Mouse (Mus musculus): ENCODE results near the gene Fbxo27. TPM values are rescaled to one million over a fixed set of nuclear protein-coding genes. Genes with fewer than 3 reads are reported as not detected.

The Fbxo27 gene
- total and polyA plus RNA-seq, 3 experiments = 0.23 to 1.2 TPM; not detected in 1

- Histone ChIP-seq H3K36me3 (ENCODE audit: control insufficient read depth, insufficient read depth, low read length) (no peaks in the 10 kb centered on the region), H3K4me3 (no peak overlapping the region), H3K79me2 (replicated peaks; ENCODE audit: control insufficient read depth, insufficient read depth, low read length) (no peaks in the 10 kb centered on the region), H3K4me1 (ENCODE audit: control insufficient read depth, insufficient read depth, low read length) (no peaks in the 10 kb centered on the region), H3K9ac (ENCODE audit: low read depth, low read length) (no peak overlapping the region), H3K27me3 (ENCODE audit: control insufficient read depth, insufficient read depth, low read length) (no peaks in the 10 kb centered on the region), H3K27ac (no peak overlapping the region)
- TF ChIP-seq EP300 (IDR thresholded peaks at IDR 0.05; ENCODE audit: insufficient read depth, low read depth, low read length) = no peak
- no peak for TF ChIP-seq CTCF (IDR thresholded peaks at IDR 0.05)
- TF ChIP-seq POLR2A (IDR thresholded peaks at IDR 0.05; ENCODE audit: insufficient read depth, low read depth, low read length) = no peak
- intact Hi-C loops (cut with DNase I) = no loop called here
- no peak for DNase-seq
- 68% methylated on average over 5 of the region's 5 CpGs for WGBS
These were observed 22.0 kb downstream of the Fbxo27 start for GRCm38 (mm10) chr7:28714667-28715066.

GRCm38 (mm10) chr7:28715598-28715997 lies 22.9 kb downstream of the Fbxo27 start:
- no peak for DNase-seq
- no peak overlapping the region for H3K27ac ChIP-seq
- no peak overlapping the region for H3K9ac ChIP-seq (ENCODE audit: low read depth, low read length)
- H3K27me3 ChIP-seq (ENCODE audit: control insufficient read depth, insufficient read depth, low read length) = no peaks in the 10 kb centered on the region
- no peaks in the 10 kb centered on the region for H3K36me3 ChIP-seq (ENCODE audit: control insufficient read depth, insufficient read depth, low read length)
- no peak overlapping the region for H3K4me3 ChIP-seq
- no peak for TF ChIP-seq CTCF (IDR thresholded peaks at IDR 0.05)
- no peak for TF ChIP-seq POLR2A (IDR thresholded peaks at IDR 0.05; ENCODE audit: insufficient read depth, low read depth, low read length)
- no peak for TF ChIP-seq EP300 (IDR thresholded peaks at IDR 0.05; ENCODE audit: insufficient read depth, low read depth, low read length)
- H3K4me1 ChIP-seq (ENCODE audit: control insufficient read depth, insufficient read depth, low read length) = no peaks in the 10 kb centered on the region
- no peaks in the 10 kb centered on the region for H3K79me2 ChIP-seq (replicated peaks; ENCODE audit: control insufficient read depth, insufficient read depth, low read length)
- WGBS = 92% methylated on average over 2 of the region's 2 CpGs
- intact Hi-C loops (cut with DNase I) = no loop called here

- Histone ChIP-seq H3K4me1 (ENCODE audit: control insufficient read depth, insufficient read depth, low read length) (no peaks in the 10 kb centered on the region), H3K27ac (no peak within 1 kb of the TSS)
- TF ChIP-seq EP300 (IDR thresholded peaks at IDR 0.05; ENCODE audit: insufficient read depth, low read depth, low read length) (no peak), CTCF (IDR thresholded peaks at IDR 0.05) (peak; percentile 58)
These were observed 24.1 kb downstream of the Fbxo27 start, which contains the start of gene Fbxo17 for GRCm38 (mm10) chr7:28716590-28717281. TSS of gene Fbxo17 (plus strand) at chr7:28716804.

GRCm38 (mm10) chr7:28717726-28718125 lies 25.1 kb downstream of the Fbxo27 start:
- H3K36me3 ChIP-seq (ENCODE audit: control insufficient read depth, insufficient read depth, low read length) = no peaks in the 10 kb centered on the region
- H3K9ac ChIP-seq (ENCODE audit: low read depth, low read length) = no peak overlapping the region
- WGBS = 87% methylated on average over 10 of the region's 10 CpGs
- H3K27me3 ChIP-seq (ENCODE audit: control insufficient read depth, insufficient read depth, low read length) = no peaks in the 10 kb centered on the region
- intact Hi-C loops (cut with DNase I) = no loop called here
- H3K4me3 ChIP-seq = no peak overlapping the region
- no peak for TF ChIP-seq CTCF (IDR thresholded peaks at IDR 0.05)
- no peak for TF ChIP-seq POLR2A (IDR thresholded peaks at IDR 0.05; ENCODE audit: insufficient read depth, low read depth, low read length)
- no peak for TF ChIP-seq EP300 (IDR thresholded peaks at IDR 0.05; ENCODE audit: insufficient read depth, low read depth, low read length)
- no peaks in the 10 kb centered on the region for H3K4me1 ChIP-seq (ENCODE audit: control insufficient read depth, insufficient read depth, low read length)
- no peaks in the 10 kb centered on the region for H3K79me2 ChIP-seq (replicated peaks; ENCODE audit: control insufficient read depth, insufficient read depth, low read length)
- no peak overlapping the region for H3K27ac ChIP-seq
- DNase-seq = no peak

More at GRCm38 (mm10) chr7:28716590-28717281, 24.1 kb downstream of the Fbxo27 start, which contains the start of gene Fbxo17:
- Histone ChIP-seq H3K36me3 (ENCODE audit: control insufficient read depth, insufficient read depth, low read length) (no peaks in the 10 kb centered on the region), H3K27me3 (ENCODE audit: control insufficient read depth, insufficient read depth, low read length) (no peaks in the 10 kb centered on the region), H3K9ac (ENCODE audit: low read depth, low read length) (peak within 1 kb of the TSS; percentile 82), H3K4me3 (peak within 1 kb of the TSS; percentile 48), H3K79me2 (replicated peaks; ENCODE audit: control insufficient read depth, insufficient read depth, low read length) (no peaks in the 10 kb centered on the region)
- intact Hi-C loops (cut with DNase I) = no loop called here
- DNase-seq = peak; percentile 64 to 66
- WGBS = 6% methylated on average over 36 of the region's 36 CpGs

- no peak for DNase-seq
- H3K9ac ChIP-seq (ENCODE audit: low read depth, low read length) = no peak overlapping the region
- H3K36me3 ChIP-seq (ENCODE audit: control insufficient read depth, insufficient read depth, low read length) = no peaks in the 10 kb centered on the region
- intact Hi-C loops (cut with DNase I) = no loop called here
- no peak overlapping the region for H3K4me3 ChIP-seq
- no peaks in the 10 kb centered on the region for H3K4me1 ChIP-seq (ENCODE audit: control insufficient read depth, insufficient read depth, low read length)
- no peaks in the 10 kb centered on the region for H3K79me2 ChIP-seq (replicated peaks; ENCODE audit: control insufficient read depth, insufficient read depth, low read length)
- 45% methylated on average over 4 of the region's 4 CpGs for WGBS
- TF ChIP-seq EP300 (IDR thresholded peaks at IDR 0.05; ENCODE audit: insufficient read depth, low read depth, low read length) = no peak
- no peak for TF ChIP-seq CTCF (IDR thresholded peaks at IDR 0.05)
- TF ChIP-seq POLR2A (IDR thresholded peaks at IDR 0.05; ENCODE audit: insufficient read depth, low read depth, low read length) = no peak
- no peak overlapping the region for H3K27ac ChIP-seq
- H3K27me3 ChIP-seq (ENCODE audit: control insufficient read depth, insufficient read depth, low read length) = no peaks in the 10 kb centered on the region
These were observed 26.5 kb downstream of the Fbxo27 start for GRCm38 (mm10) chr7:28719159-28719558.

GRCm38 (mm10) chr7:28719650-28720049 lies 27.0 kb downstream of the Fbxo27 start:
- WGBS = 75% methylated on average over 2 of the region's 2 CpGs
- no peak overlapping the region for H3K4me3 ChIP-seq
- H3K4me1 ChIP-seq (ENCODE audit: control insufficient read depth, insufficient read depth, low read length) = no peaks in the 10 kb centered on the region
- TF ChIP-seq CTCF (IDR thresholded peaks at IDR 0.05) (no peak), POLR2A (IDR thresholded peaks at IDR 0.05; ENCODE audit: insufficient read depth, low read depth, low read length) (no peak), EP300 (IDR thresholded peaks at IDR 0.05; ENCODE audit: insufficient read depth, low read depth, low read length) (no peak)
- no peak overlapping the region for H3K27ac ChIP-seq
- intact Hi-C loops (cut with DNase I) = loop anchor here (10.0 kb wide), 1 partner anchor 115 kb away; no protein-coding TSS in a partner anchor
- H3K79me2 ChIP-seq (replicated peaks; ENCODE audit: control insufficient read depth, insufficient read depth, low read length) = no peaks in the 10 kb centered on the region
- DNase-seq = no peak
- H3K9ac ChIP-seq (ENCODE audit: low read depth, low read length) = no peak overlapping the region
- H3K27me3 ChIP-seq (ENCODE audit: control insufficient read depth, insufficient read depth, low read length) = no peaks in the 10 kb centered on the region
- H3K36me3 ChIP-seq (ENCODE audit: control insufficient read depth, insufficient read depth, low read length) = no peaks in the 10 kb centered on the region

All from heart, adult 2 months (tissue).